Mouse (Mus musculus): ENCODE measurements around the gene Mup17. TPM values are rescaled to one million over a fixed set of nuclear protein-coding genes. Genes with fewer than 3 reads are reported as not detected.

Mup17 gene
- not detected for polyA plus RNA-seq (2017; shearing (Covaris generic))

DNA sequence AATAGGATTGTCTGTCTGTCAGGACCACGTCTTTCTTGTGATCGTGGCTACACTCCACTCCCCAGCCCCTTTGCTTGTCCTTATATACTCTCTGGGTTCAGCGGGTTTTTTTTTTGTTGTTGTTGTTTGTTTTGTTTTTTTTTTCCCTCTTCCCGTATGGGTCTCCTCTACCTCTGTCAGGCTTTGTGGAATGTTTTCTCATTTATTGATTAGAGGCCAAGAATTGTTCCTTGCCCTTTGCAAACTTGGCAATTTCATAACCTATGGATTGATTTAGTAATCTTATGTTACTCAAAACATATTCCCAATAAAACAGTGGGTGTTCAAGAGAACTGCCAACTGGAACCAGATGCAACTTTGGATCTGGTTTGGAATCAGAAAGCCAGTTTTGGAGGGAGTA is at the start of gene Mup17:
Gene Mup17, minus strand, starts transcription at position 101 of the 400 bp plus-strand sequence.

Other genes with a start within 250 kb of the Mup17 start
- not detected for gene Mup15, start 156.1 kb downstream of the Mup17 start, polyA plus RNA-seq (2017; shearing (Covaris generic))
- gene Mup16, start 76.3 kb downstream of the Mup17 start, polyA plus RNA-seq (2017; shearing (Covaris generic)): not detected
- gene Mup18, start 78.3 kb upstream of the Mup17 start, polyA plus RNA-seq (2017; shearing (Covaris generic)): not detected
- gene Mup19, start 186.4 kb upstream of the Mup17 start, polyA plus RNA-seq (2017; shearing (Covaris generic)): not detected
- gene Mup5, start 239.4 kb upstream of the Mup17 start, polyA plus RNA-seq (2017; shearing (Covaris generic)): under 1 TPM in 1 of 2 experiments, not detected in 1; 0.63 TPM